Mouse (Mus musculus): ENCODE data around the gene Hdac1.

Gene Hdac1

GRCm38 (mm10) chr4:129544106-129544505, 1.6 kb upstream of the Hdac1 start:
- CTCF ChIA-PET: interaction anchor here in 2 of 4 experiments (0.7 to 1.4 kb wide), 2 partner anchors 11 to 64 kb away, joined by 3 to 4 read pairs; no protein-coding TSS in a partner anchor

GRCm38 (mm10) chr4:129541868-129542591, 483 bp downstream of the Hdac1 start:
- ChIA-PET POLR2A (interaction anchor here (0.6 to 7.3 kb wide), 62 partner anchors 8 to 978 kb away, joined by 3 to 66 read pairs (median 4); partner anchors contain the start of genes Marcksl1 (in 3 of the 4), Bsdc1 (in 2 of the 4), Tmem39b (in 2 of the 4) and Txlna (in 2 of the 4)), CTCF (interaction anchor here (0.5 to 2.3 kb wide), 16 partner anchors 8 to 1173 kb away, joined by 3 to 18 read pairs (median 4); no protein-coding TSS in a partner anchor)

More at GRCm38 (mm10) chr4:129544106-129544505, 1.6 kb upstream of the Hdac1 start:
- POLR2A ChIA-PET: interaction anchor here in 3 of 4 experiments (0.7 to 3.4 kb wide), 8 partner anchors 12 to 274 kb away, joined by 3 to 25 read pairs (median 4); partner anchors contain the start of gene Marcksl1 (in 1 of the 3)

- CTCF ChIA-PET: interaction anchor here (0.5 to 2.3 kb wide), 42 partner anchors 9 to 494 kb away, joined by 3 to 33 read pairs (median 4); partner anchors contain the start of genes Khdrbs1 (in 1 of the 4), Lck (in 1 of the 4), Marcksl1 (in 1 of the 4) and Tmem39b (in 1 of the 4)
- POLR2A ChIA-PET: interaction anchor here (0.6 to 7.3 kb wide), 40 partner anchors 9 to 562 kb away, joined by 3 to 66 read pairs (median 3); partner anchors contain the start of genes Bsdc1 (in 2 of the 4), Marcksl1 (in 2 of the 4), Txlna (in 2 of the 4) and Ccdc28b (in 1 of the 4)
Measured at GRCm38 (mm10) chr4:129540012-129540411, 2.5 kb downstream of the Hdac1 start.

- POLR2A ChIA-PET: interaction anchor here in 3 of 4 experiments (0.6 to 6.3 kb wide), 9 partner anchors 9 to 33 kb away, joined by 3 to 26 read pairs (median 3); partner anchors contain the start of genes Hdac1 (in 2 of the 3) and Marcksl1 (in 1 of the 3)
- CTCF ChIA-PET: interaction anchor here in 3 of 4 experiments (0.6 to 0.8 kb wide), 3 partner anchors 43 to 81 kb away, joined by 3 to 4 read pairs (median 4); no protein-coding TSS in a partner anchor
Measured at GRCm38 (mm10) chr4:129528901-129529300, 13.6 kb downstream of the Hdac1 start.

GRCm38 (mm10) chr4:129525889-129526288, 16.6 kb downstream of the Hdac1 start:
- POLR2A ChIA-PET: interaction anchor here in 1 of 4 experiments (0.8 to 8.8 kb wide), 2 partner anchors 24 to 29 kb away, joined by 3 to 56 read pairs; no protein-coding TSS in a partner anchor
- CTCF ChIA-PET: interaction anchor here in 1 of 4 experiments (0.6 kb wide), 1 partner anchor 255 kb away, joined by 4 read pairs; no protein-coding TSS in a partner anchor

GRCm38 (mm10) chr4:129525338-129525737, 17.2 kb downstream of the Hdac1 start:
- CTCF ChIA-PET: interaction anchor here in 1 of 4 experiments (0.6 kb wide), 1 partner anchor 255 kb away, joined by 4 read pairs; no protein-coding TSS in a partner anchor
- POLR2A ChIA-PET: interaction anchor here in 3 of 4 experiments (0.8 to 8.8 kb wide), 10 partner anchors 8 to 64 kb away, joined by 3 to 56 read pairs (median 4); partner anchors contain the start of genes Marcksl1 (in 3 of the 3), Bsdc1 (in 1 of the 3) and Fam229a (in 1 of the 3)

- POLR2A ChIA-PET: interaction anchor here in 3 of 4 experiments (0.6 to 8.8 kb wide), 26 partner anchors 9 to 932 kb away, joined by 3 to 56 read pairs (median 4); partner anchors contain the start of genes Bsdc1 (in 1 of the 3) and Hdac1 (in 1 of the 3)
- CTCF ChIA-PET: interaction anchor here in 2 of 4 experiments (0.9 to 2.0 kb wide), 2 partner anchors 23 to 90 kb away, joined by 3 to 4 read pairs; no protein-coding TSS in a partner anchor
Measured at GRCm38 (mm10) chr4:129518519-129518918, 24.0 kb downstream of the Hdac1 start.

- POLR2A ChIA-PET: interaction anchor here (0.5 to 8.8 kb wide), 18 partner anchors 10 to 158 kb away, joined by 3 to 56 read pairs (median 4); partner anchors contain the start of genes Bsdc1 (in 1 of the 4) and Txlna (in 1 of the 4)
- CTCF ChIA-PET: interaction anchor here in 1 of 4 experiments (1.0 kb wide), 1 partner anchor 68 kb away, joined by 3 read pairs; no protein-coding TSS in a partner anchor
Measured at GRCm38 (mm10) chr4:129516925-129517324, 25.6 kb downstream of the Hdac1 start.

GRCm38 (mm10) chr4:129514300-129514898, 28.1 kb downstream of the Hdac1 start:
- CTCF ChIA-PET: interaction anchor here in 2 of 4 experiments (0.7 to 1.3 kb wide), 4 partner anchors 9 to 20 kb away, joined by 3 to 4 read pairs (median 3); no protein-coding TSS in a partner anchor
- POLR2A ChIA-PET: interaction anchor here (0.5 to 7.1 kb wide), 46 partner anchors 10 to 1398 kb away, joined by 3 to 234 read pairs (median 5); partner anchors contain the start of genes Bsdc1 (in 3 of the 4), Hdac1 (in 3 of the 4), Fam229a (in 2 of the 4) and Tmem39b (in 2 of the 4)

GRCm38 (mm10) chr4:129513891-129514290, 28.6 kb downstream of the Hdac1 start:
- POLR2A ChIA-PET: interaction anchor here (0.5 to 7.1 kb wide), 68 partner anchors 8 to 1399 kb away, joined by 3 to 234 read pairs (median 4); partner anchors contain the start of genes Bsdc1 (in 3 of the 4), Fam229a (in 3 of the 4), Hdac1 (in 3 of the 4) and Tssk3 (in 3 of the 4)
- CTCF ChIA-PET: interaction anchor here in 3 of 4 experiments (0.9 to 1.5 kb wide), 5 partner anchors 13 to 52 kb away, joined by 3 to 5 read pairs (median 4); partner anchors contain the start of gene Bsdc1 (in 1 of the 3)

- ChIA-PET POLR2A (interaction anchor here (0.6 to 7.1 kb wide), 87 partner anchors 7 to 1399 kb away, joined by 3 to 234 read pairs (median 4); partner anchors contain the start of genes Bsdc1 (in 3 of the 4), Fam229a (in 3 of the 4), Hdac1 (in 3 of the 4) and Tmem39b (in 3 of the 4)), CTCF (interaction anchor here in 3 of 4 experiments (0.5 to 1.5 kb wide), 7 partner anchors 13 to 52 kb away, joined by 3 to 5 read pairs (median 3); partner anchors contain the start of gene Bsdc1 (in 1 of the 3))
Measured at GRCm38 (mm10) chr4:129513086-129513767, 29.3 kb downstream of the Hdac1 start, which contains the start of gene Marcksl1. Marcksl1 (plus strand) TSS chr4:129513581.

- CTCF ChIA-PET: interaction anchor here in 2 of 4 experiments (0.6 to 1.0 kb wide), 2 partner anchors 44 to 390 kb away, joined by 3 to 5 read pairs; no protein-coding TSS in a partner anchor
- POLR2A ChIA-PET: interaction anchor here (0.5 to 7.1 kb wide), 32 partner anchors 8 to 454 kb away, joined by 3 to 234 read pairs (median 4); partner anchors contain the start of genes Tssk3 (in 2 of the 4), Bsdc1 (in 1 of the 4), Fam229a (in 1 of the 4) and Rnf19b (in 1 of the 4)
Measured at GRCm38 (mm10) chr4:129511413-129512096, 31.0 kb downstream of the Hdac1 start.

- POLR2A ChIA-PET: interaction anchor here (0.6 to 7.1 kb wide), 34 partner anchors 9 to 453 kb away, joined by 3 to 234 read pairs (median 4); partner anchors contain the start of genes Fam229a (in 2 of the 4), Tssk3 (in 2 of the 4), Bsdc1 (in 1 of the 4) and Ccdc28b (in 1 of the 4)
Measured at GRCm38 (mm10) chr4:129510723-129511412, 31.6 kb downstream of the Hdac1 start.

GRCm38 (mm10) chr4:129509650-129510049, 32.9 kb downstream of the Hdac1 start:
- ChIA-PET POLR2A (interaction anchor here in 3 of 4 experiments (0.6 to 7.1 kb wide), 28 partner anchors 8 to 320 kb away, joined by 3 to 234 read pairs (median 3); partner anchors contain the start of genes Fam229a (in 2 of the 3), Hdac1 (in 2 of the 3), Bsdc1 (in 1 of the 3) and S100pbp (in 1 of the 3)), CTCF (interaction anchor here in 3 of 4 experiments (0.6 to 1.0 kb wide), 5 partner anchors 10 to 1024 kb away, joined by 3 to 8 read pairs (median 4); no protein-coding TSS in a partner anchor)

More at GRCm38 (mm10) chr4:129510723-129511412, 31.6 kb downstream of the Hdac1 start:
- CTCF ChIA-PET: interaction anchor here in 3 of 4 experiments (0.6 to 1.0 kb wide), 5 partner anchors 8 to 376 kb away, joined by 3 to 4 read pairs (median 3); no protein-coding TSS in a partner anchor
